Mouse (Mus musculus) ovary, adult 18-20 months (tissue): Measurements from ENCODE around the gene March4.

ENCODE experiments used
- DNase-seq: peaks from one replicate; pipeline ENCODE4 v3.0.0; 2022; ENCODE audit warnings: low spot score, mixed read lengths

Gene March4

GRCm38 (mm10) chr1:72449752-72450151, 87.0 kb downstream of the March4 start:
- no peak for DNase-seq

- no peak for DNase-seq
These were observed 94.0 kb downstream of the March4 start for GRCm38 (mm10) chr1:72442747-72443146.

- DNase-seq, result no peak
These were observed 97.6 kb downstream of the March4 start for GRCm38 (mm10) chr1:72439146-72439545.

- no peak for DNase-seq
These were observed 99.8 kb downstream of the March4 start for GRCm38 (mm10) chr1:72436967-72437366.

- no peak for DNase-seq
These were observed 102.2 kb downstream of the March4 start for GRCm38 (mm10) chr1:72434510-72434909.

- DNase-seq, result no peak
These were observed 104.2 kb downstream of the March4 start for GRCm38 (mm10) chr1:72432579-72432978.

- no peak for DNase-seq
These were observed 107.5 kb downstream of the March4 start for GRCm38 (mm10) chr1:72429107-72429807.

GRCm38 (mm10) chr1:72428526-72428925, 108.2 kb downstream of the March4 start:
- no peak for DNase-seq

GRCm38 (mm10) chr1:72426456-72426855, 110.3 kb downstream of the March4 start:
- no peak for DNase-seq

GRCm38 (mm10) chr1:72422121-72422520, 114.6 kb downstream of the March4 start:
- no peak for DNase-seq

- DNase-seq, result no peak
These were observed 116.5 kb downstream of the March4 start for GRCm38 (mm10) chr1:72420220-72420619.

GRCm38 (mm10) chr1:72418744-72419655, 117.7 kb downstream of the March4 start:
- no peak for DNase-seq

- DNase-seq, result no peak
These were observed 122.0 kb downstream of the March4 start for GRCm38 (mm10) chr1:72414561-72415253.

GRCm38 (mm10) chr1:72414133-72414532, 122.6 kb downstream of the March4 start:
- DNase-seq, result no peak

GRCm38 (mm10) chr1:72413205-72413604, 123.5 kb downstream of the March4 start:
- DNase-seq, result no peak

GRCm38 (mm10) chr1:72411108-72411507, 125.6 kb downstream of the March4 start:
- no peak for DNase-seq

- no peak for DNase-seq
These were observed 126.8 kb downstream of the March4 start for GRCm38 (mm10) chr1:72409936-72410335.

- DNase-seq, result no peak
These were observed 130.1 kb downstream of the March4 start for GRCm38 (mm10) chr1:72406505-72407079.

GRCm38 (mm10) chr1:72401331-72402069, 135.2 kb downstream of the March4 start:
- no peak for DNase-seq

- no peak for DNase-seq
These were observed 136.1 kb downstream of the March4 start for GRCm38 (mm10) chr1:72400616-72401015.

- no peak for DNase-seq
These were observed 136.9 kb downstream of the March4 start for GRCm38 (mm10) chr1:72399720-72400401.
